Mouse (Mus musculus) MEL (cell line): Measurements from ENCODE around the gene Arsb. TPM values are rescaled to one million over a fixed set of nuclear protein-coding genes. Genes with fewer than 3 reads are reported as not detected.

Experiments
- DNase-seq: peaks from one replicate; pipeline ENCODE4 v3.0.0; 2011; ENCODE audit warnings: low read depth, low spot score
- H3K27ac ChIP-seq: 2 replicates; pipeline ENCODE4 v1.5.1; 2012; ENCODE audit warnings: low read depth, mild to moderate bottlenecking, control low read depth, low read length, moderate library complexity; ENCODE audit not compliant: control insufficient read depth
- H3K27me3 ChIP-seq, 2 experiments: fragments of 150-350 bp in 1 of 2; sonication (generic) in 1 of 2; 2 replicates each; pipeline ENCODE4 v1.6.1; 2012; ENCODE audit warnings: low read length in 2 of 2, mild to moderate bottlenecking in 2 of 2, improper control_type of control experiment in 1 of 2, moderate library complexity in 1 of 2; ENCODE audit not compliant: insufficient read depth in 2 of 2, control insufficient read depth in 1 of 2
- H3K36me3 ChIP-seq, 2 experiments: 2 replicates each; pipeline ENCODE4 v1.6.1; 2012 to 2014; ENCODE audit warnings: low read length in 2 of 2, improper control_type of control experiment in 1 of 2, inconsistent platforms in 1 of 2, mild to moderate bottlenecking in 1 of 2; ENCODE audit not compliant: insufficient read depth in 2 of 2, control insufficient read depth in 1 of 2
- H3K4me1 ChIP-seq, 2 experiments: fragments of 150-350 bp in 1 of 2; sonication (generic) in 1 of 2; 2 replicates each; pipeline ENCODE4 v1.6.1; 2012; ENCODE audit warnings: low read length in 2 of 2, improper control_type of control experiment in 1 of 2, mild to moderate bottlenecking in 1 of 2; ENCODE audit not compliant: insufficient read depth in 2 of 2, control insufficient read depth in 1 of 2
- H3K4me3 ChIP-seq, 2 experiments: fragments of 150-350 bp in 1 of 2; sonication (generic) in 1 of 2; 2 replicates each; pipeline ENCODE4 v1.5.1; 2012; ENCODE audit warnings: low read depth in 2 of 2, low read length in 2 of 2, mild to moderate bottlenecking in 2 of 2, moderate library complexity in 2 of 2, control low read depth in 1 of 2, improper control_type of control experiment in 1 of 2; ENCODE audit not compliant: control insufficient read depth in 1 of 2, insufficient read depth in 1 of 2
- H3K79me2 ChIP-seq: 2 replicates; pipeline ENCODE4 v1.6.1; 2012; ENCODE audit warnings: mild to moderate bottlenecking, low read length, moderate library complexity; ENCODE audit not compliant: control insufficient read depth, poor library complexity, insufficient read depth
- H3K9ac ChIP-seq: 2 replicates; pipeline ENCODE4 v1.6.1; 2012; ENCODE audit warnings: low read depth, mild to moderate bottlenecking, control low read depth, low read length, moderate library complexity; ENCODE audit not compliant: control insufficient read depth, poor library complexity, severe bottlenecking
- H3K9me3 ChIP-seq: fragments of 150-350 bp; sonication (generic); replicated peaks from 2 replicates; pipeline ENCODE4 v1.6.1; 2012; ENCODE audit warnings: mild to moderate bottlenecking, low read length, improper control_type of control experiment, moderate library complexity; ENCODE audit not compliant: insufficient read depth
- BHLHE40 ChIP-seq: IDR thresholded peaks from 2 replicates; pipeline ENCODE4 v1.6.1; 2012; ENCODE audit warnings: low read depth, mild to moderate bottlenecking, inconsistent platforms, low read length, improper control_type of control experiment, borderline replicate concordance
- CHD1 ChIP-seq: IDR thresholded peaks from 2 replicates; pipeline ENCODE4 v1.6.1; 2012; ENCODE audit warnings: low read depth, mild to moderate bottlenecking, inconsistent platforms, low read length, improper control_type of control experiment
- ELF1 ChIP-seq: IDR thresholded peaks from 2 replicates; pipeline ENCODE4 v1.6.1; 2014; ENCODE audit warnings: low read depth, mild to moderate bottlenecking, inconsistent platforms, low read length, improper control_type of control experiment, moderate library complexity
- EP300 ChIP-seq, 2 experiments: IDR thresholded peaks; 2 replicates each; pipeline ENCODE4 v1.6.1; 2011; ENCODE audit warnings: improper control_type of control experiment in 2 of 2, low read length in 2 of 2, low read depth in 1 of 2, mild to moderate bottlenecking in 1 of 2
- GATA1 ChIP-seq: IDR thresholded peaks from 2 replicates; pipeline ENCODE4 v1.6.1; 2011; ENCODE audit warnings: low read depth, low read length, improper control_type of control experiment
- JUND ChIP-seq: IDR thresholded peaks from 2 replicates; pipeline ENCODE4 v1.6.1; 2011; ENCODE audit warnings: low read depth, mild to moderate bottlenecking, improper control_type of control experiment, low read length
- MAFK ChIP-seq: IDR thresholded peaks from 2 replicates; pipeline ENCODE4 v1.6.1; 2011; ENCODE audit warnings: low read depth, mild to moderate bottlenecking, low read length, improper control_type of control experiment, borderline replicate concordance
- MAX ChIP-seq: IDR thresholded peaks from 2 replicates; pipeline ENCODE4 v1.6.1; 2011; ENCODE audit warnings: low read length, improper control_type of control experiment
- MEF2A ChIP-seq: IDR thresholded peaks from 2 replicates; pipeline ENCODE4 v1.6.1; 2014; ENCODE audit warnings: low read depth, mild to moderate bottlenecking, inconsistent platforms, low read length, improper control_type of control experiment; ENCODE audit not compliant: poor library complexity, insufficient replicate concordance, severe bottlenecking; ENCODE audit errors: extremely low read depth
- MYB ChIP-seq: IDR thresholded peaks from 2 replicates; pipeline ENCODE4 v1.6.1; 2011; ENCODE audit warnings: mild to moderate bottlenecking, low read depth, low read length, improper control_type of control experiment
- MYC ChIP-seq: IDR thresholded peaks from 2 replicates; pipeline ENCODE4 v1.6.1; 2011; ENCODE audit warnings: low read depth, mild to moderate bottlenecking, low read length, improper control_type of control experiment, moderate library complexity
- NRF1 ChIP-seq: IDR thresholded peaks from 2 replicates; pipeline ENCODE4 v1.6.1; 2014; ENCODE audit warnings: low read depth, mild to moderate bottlenecking, inconsistent platforms, low read length, improper control_type of control experiment, moderate library complexity; ENCODE audit not compliant: poor library complexity, insufficient read depth, severe bottlenecking
- POLR2AphosphoS2 ChIP-seq: IDR thresholded peaks from 2 replicates; pipeline ENCODE4 v1.6.1; 2011; ENCODE audit warnings: low read length, improper control_type of control experiment
- POLR2AphosphoS5 ChIP-seq: IDR thresholded peaks from 2 replicates; pipeline ENCODE4 v1.6.1; 2012; ENCODE audit warnings: low read depth, borderline replicate concordance, mild to moderate bottlenecking, inconsistent platforms, low read length, moderate library complexity, mixed read lengths
- TAL1 ChIP-seq: IDR thresholded peaks from 2 replicates; pipeline ENCODE4 v1.6.1; 2012; ENCODE audit warnings: mild to moderate bottlenecking, inconsistent platforms, low read length, moderate library complexity, mixed read lengths
- USF2 ChIP-seq, 2 experiments: IDR thresholded peaks; 2 replicates each; pipeline ENCODE4 v1.6.1; 2011 to 2012; ENCODE audit warnings: improper control_type of control experiment in 2 of 2, low read length in 2 of 2, borderline replicate concordance in 1 of 2, inconsistent platforms in 1 of 2, low read depth in 1 of 2, mild to moderate bottlenecking in 1 of 2; ENCODE audit not compliant: insufficient read depth in 1 of 2
- ZC3H11A ChIP-seq: IDR thresholded peaks from 2 replicates; pipeline ENCODE4 v1.6.1; 2012; ENCODE audit warnings: low read depth, mild to moderate bottlenecking, inconsistent platforms, low read length, improper control_type of control experiment
- ZNF384 ChIP-seq: IDR thresholded peaks from 2 replicates; pipeline ENCODE4 v1.6.1; 2012; ENCODE audit warnings: low read depth, mild to moderate bottlenecking, inconsistent platforms, low read length, improper control_type of control experiment
- polyA plus RNA-seq, 2 experiments: library from polyadenylated mRNA; stranded (reverse) in 1 of 2; unstranded in 1 of 2; fragments of >175 nt in 1 of 2; fragments of >200 nt in 1 of 2; gene quantifications; 2 replicates each; pipeline versions ENCODE4 v1.2.1 to v1.2.4; 2012; ENCODE audit warnings: low replicate concordance in 2 of 2, low read depth in 1 of 2; ENCODE audit not compliant: insufficient read length in 2 of 2, insufficient read depth in 1 of 2, missing spikeins in 1 of 2
- total RNA-seq: library from RNA; depleted of rRNA; stranded (reverse); fragments of 300-350 nt; gene quantifications from 2 replicates; pipeline ENCODE4 v1.2.3, GENCODE M21; 2012

Arsb gene
- total and polyA plus RNA-seq, 3 experiments: 0.04 to 0.07 TPM; not detected in 1

DNA sequence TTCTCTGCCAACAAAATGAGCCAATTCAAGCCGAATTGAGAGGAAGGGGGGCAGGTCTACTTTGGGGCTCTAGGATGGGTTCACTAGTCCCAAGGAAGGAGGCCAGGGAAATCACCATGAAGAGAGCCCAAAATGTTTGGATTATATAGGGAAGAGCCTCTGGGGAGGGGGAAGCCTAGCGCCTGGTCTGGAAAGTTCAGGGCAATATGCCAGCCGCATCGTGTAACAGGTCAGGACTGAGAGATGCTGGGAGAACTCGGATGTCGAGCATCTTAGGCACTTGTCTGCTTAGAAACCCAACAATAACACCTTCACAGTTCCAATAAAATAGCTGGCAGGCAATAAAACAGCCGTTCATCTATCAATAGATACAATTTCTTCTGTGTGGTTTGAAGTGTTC lies 216.2 kb downstream of the Arsb start:
- no peak overlapping the region for H3K4me3 ChIP-seq
- no peak overlapping the region for H3K9ac ChIP-seq
- no peaks in the 10 kb centered on the region for H3K36me3 ChIP-seq
- no peak for DNase-seq
- no peak for TF ChIP-seq NRF1
- no peak for TF ChIP-seq BHLHE40
- TF ChIP-seq MAFK: no peak
- TF ChIP-seq ZC3H11A: no peak
- no peak for TF ChIP-seq ELF1
- no peak for TF ChIP-seq MAX
- no peak for TF ChIP-seq MYB
- TF ChIP-seq GATA1: no peak
- TF ChIP-seq EP300 (IDR thresholded peaks at IDR 0.05; ENCODE audit: low read depth in 1 of 2, low read length in 2 of 2): no peak
- TF ChIP-seq TAL1: no peak
- no peak for TF ChIP-seq POLR2AphosphoS2
- TF ChIP-seq JUND: no peak
- no peak for TF ChIP-seq ZNF384
- no peak for TF ChIP-seq USF2 (IDR thresholded peaks at IDR 0.05; ENCODE audit: borderline replicate concordance in 1 of 2, insufficient read depth in 1 of 2, low read depth in 1 of 2, low read length in 2 of 2)
- TF ChIP-seq MEF2A: no peak
- no peak for TF ChIP-seq POLR2AphosphoS5
- no peaks in the 10 kb centered on the region for H3K9me3 ChIP-seq
- no peak overlapping the region for H3K27ac ChIP-seq
- no peaks in the 10 kb centered on the region for H3K79me2 ChIP-seq
- H3K4me1 ChIP-seq: no peaks in the 10 kb centered on the region
- H3K27me3 ChIP-seq: no peaks in the 10 kb centered on the region

- TF ChIP-seq CHD1 (no peak), MYC (no peak), MAFK (no peak)
- no peak for DNase-seq
- H3K4me1 ChIP-seq: no peaks in the 10 kb centered on the region
- H3K9me3 ChIP-seq: no peaks in the 10 kb centered on the region
- no peaks in the 10 kb centered on the region for H3K79me2 ChIP-seq
- no peak overlapping the region for H3K27ac ChIP-seq
- no peak overlapping the region for H3K9ac ChIP-seq
- H3K36me3 ChIP-seq: no peaks in the 10 kb centered on the region
- no peaks in the 10 kb centered on the region for H3K27me3 ChIP-seq
- H3K4me3 ChIP-seq: no peak overlapping the region
Measured at GRCm38 (mm10) chr13:93989208-93989607, 217.8 kb downstream of the Arsb start.
